Mouse (Mus musculus): ENCODE results near the gene Pld6. TPM values are rescaled to one million over a fixed set of nuclear protein-coding genes. Genes with fewer than 3 reads are reported as not detected.

Gene Pld6
- polyA plus RNA-seq (2017; shearing (Covaris generic)): not detected

GRCm38 (mm10) chr11:59787199-59787781, at the start of gene Pld6:
Pld6 (minus strand) TSS chr11:59787645.

DNA sequence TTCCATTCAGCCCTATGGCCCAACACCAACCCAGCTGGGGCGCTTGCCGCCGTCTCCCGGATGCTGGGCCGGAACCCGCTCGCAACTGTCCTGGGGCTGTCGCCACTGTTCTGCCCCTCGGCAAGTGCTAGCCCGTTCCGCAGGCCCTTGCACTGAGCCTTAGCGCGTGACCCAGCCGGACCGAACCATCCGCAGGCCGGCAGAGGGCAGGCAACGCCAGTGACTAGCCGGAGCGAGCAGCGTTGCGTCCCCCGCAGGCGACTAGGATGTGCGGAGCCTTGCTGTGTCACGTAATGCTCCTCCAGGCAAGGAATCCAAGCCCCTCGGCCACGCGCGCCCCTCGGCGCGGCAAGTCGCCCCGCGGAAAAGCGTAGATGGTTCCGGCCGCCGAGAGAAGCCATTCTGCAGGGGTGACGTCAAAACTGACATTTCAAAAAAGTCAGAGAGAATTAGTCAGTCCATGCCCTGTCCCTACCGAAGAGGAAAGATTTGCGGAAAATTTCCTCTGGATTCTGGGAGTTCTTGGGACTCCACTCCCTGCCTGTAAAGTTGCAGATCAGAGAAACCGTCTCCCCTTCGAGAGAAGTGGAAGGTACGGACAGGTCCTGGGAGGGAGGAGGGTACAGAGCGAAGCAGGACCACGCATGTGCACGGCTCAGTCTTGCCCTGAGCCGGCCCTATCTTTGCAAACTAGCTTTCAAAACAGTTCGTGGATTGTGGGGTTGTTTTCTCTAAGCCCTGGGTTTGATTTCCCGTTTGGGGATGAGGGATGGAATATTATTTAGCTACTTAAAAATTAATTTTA, 22.4 kb upstream of the Pld6 start, which contains the start of gene Flcn:
TSS of gene Flcn (minus strand) at position 347 of the 805 bp plus-strand sequence.

Other genes with a start within 250 kb of the Pld6 start
- gene Nlrp3, start 246.1 kb downstream of the Pld6 start, polyA plus RNA-seq (2017; shearing (Covaris generic)): under 1 TPM in 1 of 2 experiments, not detected in 1; 0.11 TPM
- not detected for gene Olfr222, start 211.4 kb downstream of the Pld6 start, polyA plus RNA-seq (2017; shearing (Covaris generic))
- not detected for gene Olfr223, start 194.4 kb downstream of the Pld6 start, polyA plus RNA-seq (2017; shearing (Covaris generic))
- gene Mprip, start 126.3 kb downstream of the Pld6 start, polyA plus RNA-seq (2017; shearing (Covaris generic)): 10 to 100 TPM; 30.0 to 58.6 TPM
- gene Flcn, start 22.4 kb upstream of the Pld6 start, polyA plus RNA-seq (2017; shearing (Covaris generic)): 10 to 100 TPM; 38.9 to 51.5 TPM
- gene Nt5m, start 51.8 kb upstream of the Pld6 start, polyA plus RNA-seq (2017; shearing (Covaris generic)): 10 to 100 TPM; 17.9 to 18.9 TPM
- gene Cops3, start 52.2 kb upstream of the Pld6 start, polyA plus RNA-seq (2017; shearing (Covaris generic)): 100 to 1,000 TPM in 1 of 2 experiments, 10 to 100 TPM in 1; 76.1 to 113 TPM
- gene Med9, start 160.6 kb upstream of the Pld6 start, polyA plus RNA-seq (2017; shearing (Covaris generic)): 10 to 100 TPM; 17.0 to 17.4 TPM
- under 1 TPM; 0.21 to 0.36 TPM for gene Rasd1, start 177.3 kb upstream of the Pld6 start, polyA plus RNA-seq (2017; shearing (Covaris generic))

All from activated CD4-positive, CD25-positive, alpha-beta regulatory T cell (primary cell).